Mouse (Mus musculus) cerebellum, postnatal 25 days (tissue): ENCODE results near the gene Lrp10.
A peak's percentile ranks its signal among the peaks of the same experiment; 100 is the strongest.

Experiments used
- DNase-seq, 2 experiments: peaks; one replicate each; pipeline ENCODE4 v3.0.0; 2021; ENCODE audit warnings: mixed read lengths in 2 of 2

Lrp10 gene

GRCm38 (mm10) chr14:54475941-54476844 lies 12.3 kb downstream of the Lrp10 start, which contains the start of gene Rem2:
Gene Rem2, plus strand, starts transcription at chr14:54476100.
- peak; percentile 82 to 89 for DNase-seq

GRCm38 (mm10) chr14:54477172-54477909 lies 13.4 kb downstream of the Lrp10 start:
- no peak for DNase-seq

- DNase-seq = peak; percentile 13 to 14
Measured at GRCm38 (mm10) chr14:54479451-54479920, 15.5 kb downstream of the Lrp10 start.

GRCm38 (mm10) chr14:54480673-54481072 lies 16.7 kb downstream of the Lrp10 start:
- no peak for DNase-seq

GRCm38 (mm10) chr14:54481402-54481801 lies 17.5 kb downstream of the Lrp10 start:
- no peak for DNase-seq

GRCm38 (mm10) chr14:54482498-54482897 lies 18.6 kb downstream of the Lrp10 start:
- DNase-seq = peak; percentile 24 to 53

GRCm38 (mm10) chr14:54485899-54486298 lies 22.0 kb downstream of the Lrp10 start:
- no peak for DNase-seq

GRCm38 (mm10) chr14:54487732-54488131 lies 23.8 kb downstream of the Lrp10 start:
- no peak for DNase-seq

GRCm38 (mm10) chr14:54488350-54488749 lies 24.4 kb downstream of the Lrp10 start:
- no peak for DNase-seq

GRCm38 (mm10) chr14:54492345-54493131 lies 28.6 kb downstream of the Lrp10 start:
- DNase-seq = no peak

GRCm38 (mm10) chr14:54493236-54493635 lies 29.3 kb downstream of the Lrp10 start:
- DNase-seq = no peak

GRCm38 (mm10) chr14:54494234-54494633 lies 30.3 kb downstream of the Lrp10 start:
- peak; percentile 78 to 84 for DNase-seq

GRCm38 (mm10) chr14:54496706-54497105 lies 32.8 kb downstream of the Lrp10 start:
- no peak for DNase-seq

GRCm38 (mm10) chr14:54499330-54499729 lies 35.4 kb downstream of the Lrp10 start:
- no peak for DNase-seq

GRCm38 (mm10) chr14:54501365-54501764 lies 37.4 kb downstream of the Lrp10 start:
- DNase-seq = no peak

GRCm38 (mm10) chr14:54503092-54503491 lies 39.2 kb downstream of the Lrp10 start:
- DNase-seq = no peak

- DNase-seq = no peak
Measured at GRCm38 (mm10) chr14:54509774-54510173, 45.8 kb downstream of the Lrp10 start.

- DNase-seq = no peak
Measured at GRCm38 (mm10) chr14:54516710-54517310, 52.9 kb downstream of the Lrp10 start.
